Mouse (Mus musculus): ENCODE measurements around the gene Gtf2h4.

Gene Gtf2h4

DNA sequence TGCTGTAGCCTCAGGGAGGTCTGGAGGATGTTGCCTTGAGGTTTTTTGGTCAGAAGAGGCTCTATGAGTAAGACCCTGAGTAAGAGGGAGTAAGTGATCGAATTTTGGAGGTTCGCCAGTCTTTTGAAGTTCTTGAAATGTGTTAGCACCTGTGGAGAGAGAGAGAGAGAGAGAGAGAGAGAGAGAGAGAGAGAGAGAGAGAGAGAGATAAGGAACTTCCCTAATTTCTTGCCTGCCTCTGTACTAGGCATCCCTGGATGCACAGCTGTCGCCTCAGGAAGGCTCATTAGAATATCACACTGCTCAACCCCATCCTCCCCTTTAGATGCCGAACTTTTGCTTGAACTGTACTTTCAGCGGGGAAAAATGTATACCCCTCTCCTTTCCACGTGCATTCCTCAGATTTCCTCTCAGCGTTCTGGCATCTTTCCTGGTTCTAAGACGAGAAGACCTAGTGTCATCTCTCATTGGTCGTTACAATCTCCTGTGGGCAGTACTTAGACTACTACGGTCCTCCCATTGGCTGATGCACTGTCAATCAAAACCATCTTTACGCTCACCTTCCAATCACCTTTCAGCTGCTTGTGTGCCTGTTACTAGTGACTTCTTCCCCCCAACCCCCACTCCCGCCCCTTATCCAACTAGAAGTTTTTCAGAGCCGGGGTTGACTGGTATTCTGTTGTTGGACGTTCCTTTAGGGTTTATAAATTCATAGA is 34.9 kb downstream of the Gtf2h4 start:
- peak; percentile 69 for DNase-seq (ENCODE audit: low spot score)

GRCm38 (mm10) chr17:35636363-35636762 is 37.2 kb downstream of the Gtf2h4 start:
- DNase-seq (ENCODE audit: low spot score), result peak; percentile 44

- DNase-seq (ENCODE audit: low spot score), result peak; percentile 93
Observed at GRCm38 (mm10) chr17:35635699-35636111, 37.8 kb downstream of the Gtf2h4 start.

DNA sequence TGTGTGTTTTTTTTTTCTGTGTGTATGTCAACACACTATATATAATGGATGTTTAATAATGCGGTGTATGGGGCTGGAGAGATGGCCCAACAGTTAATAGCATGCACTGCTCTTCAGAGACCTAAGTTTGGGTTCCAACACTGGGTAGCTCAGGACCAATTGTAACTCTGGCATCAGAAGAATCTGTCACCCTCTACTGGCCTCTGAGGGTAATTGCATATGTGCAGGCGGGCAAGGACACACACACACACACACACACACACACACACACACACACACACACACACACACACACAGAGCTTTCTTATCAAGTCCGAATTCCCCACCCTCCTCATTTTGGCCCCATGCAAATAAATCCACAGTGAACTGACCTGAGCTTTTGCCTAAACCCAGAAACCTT is 38.3 kb downstream of the Gtf2h4 start:
- peak; percentile 14 for DNase-seq (ENCODE audit: low spot score)

GRCm38 (mm10) chr17:35633992-35634391 is 39.5 kb downstream of the Gtf2h4 start:
- peak; percentile 57 for DNase-seq (ENCODE audit: low spot score)

- no peak for DNase-seq (ENCODE audit: low spot score)
Observed at GRCm38 (mm10) chr17:35626537-35626936, 47.0 kb downstream of the Gtf2h4 start, which contains the start of gene Gm9573. Gene Gm9573 (minus strand): TSS chr17:35626637.
